Mouse (Mus musculus): ENCODE measurements around the gene Rassf10.
"Not testable (repeated sequence)": the region's sequence is repeated elsewhere in the genome, so short reads cannot be mapped to it uniquely, and the experiment has no call there.

Gene Rassf10

GRCm38 (mm10) chr7:112953777-112954291, at the start of gene Rassf10:
Rassf10 (plus strand) TSS chr7:112953962.
- DNase-seq (ENCODE audit: extremely low read depth, insufficient read length, low spot score), result no peak

- DNase-seq (ENCODE audit: extremely low read depth, insufficient read length, low spot score), result no peak
These were observed 46.9 kb upstream of the Rassf10 start for GRCm38 (mm10) chr7:112906848-112907247.

- DNase-seq (ENCODE audit: extremely low read depth, insufficient read length, low spot score), result no peak
These were observed 46.3 kb upstream of the Rassf10 start for GRCm38 (mm10) chr7:112907468-112907867.

- DNase-seq (ENCODE audit: extremely low read depth, insufficient read length, low spot score), result no peak
These were observed 44.6 kb upstream of the Rassf10 start for GRCm38 (mm10) chr7:112909164-112909563.

- DNase-seq (ENCODE audit: extremely low read depth, insufficient read length, low spot score), result no peak
These were observed 40.8 kb upstream of the Rassf10 start for GRCm38 (mm10) chr7:112912969-112913368.

- DNase-seq (ENCODE audit: extremely low read depth, insufficient read length, low spot score), result no peak
These were observed 38.2 kb upstream of the Rassf10 start for GRCm38 (mm10) chr7:112915571-112915970.

GRCm38 (mm10) chr7:112917613-112918278, 36.0 kb upstream of the Rassf10 start:
- peak; percentile 28 for DNase-seq (ENCODE audit: extremely low read depth, insufficient read length, low spot score)

- DNase-seq (ENCODE audit: extremely low read depth, insufficient read length, low spot score), result peak; percentile 31
These were observed 35.3 kb upstream of the Rassf10 start for GRCm38 (mm10) chr7:112918279-112918991.

- peak; percentile 19 for DNase-seq (ENCODE audit: extremely low read depth, insufficient read length, low spot score)
These were observed 33.9 kb upstream of the Rassf10 start for GRCm38 (mm10) chr7:112919845-112920244.

GRCm38 (mm10) chr7:112922801-112923200, 31.0 kb upstream of the Rassf10 start:
- no peak for DNase-seq (ENCODE audit: extremely low read depth, insufficient read length, low spot score)

- DNase-seq (ENCODE audit: extremely low read depth, insufficient read length, low spot score), result no peak
These were observed 30.1 kb upstream of the Rassf10 start for GRCm38 (mm10) chr7:112923712-112924111.

GRCm38 (mm10) chr7:112930669-112931068, 23.1 kb upstream of the Rassf10 start:
- DNase-seq (ENCODE audit: extremely low read depth, insufficient read length, low spot score), result no peak

GRCm38 (mm10) chr7:112935876-112936275, 17.9 kb upstream of the Rassf10 start:
- DNase-seq (ENCODE audit: extremely low read depth, insufficient read length, low spot score), result not testable (repeated sequence)

GRCm38 (mm10) chr7:112937089-112937488, 16.7 kb upstream of the Rassf10 start:
- no peak for DNase-seq (ENCODE audit: extremely low read depth, insufficient read length, low spot score)

GRCm38 (mm10) chr7:112938959-112939358, 14.8 kb upstream of the Rassf10 start:
- DNase-seq (ENCODE audit: extremely low read depth, insufficient read length, low spot score), result no peak

GRCm38 (mm10) chr7:112942567-112942966, 11.2 kb upstream of the Rassf10 start:
- DNase-seq (ENCODE audit: extremely low read depth, insufficient read length, low spot score), result no peak

GRCm38 (mm10) chr7:112943056-112943455, 10.7 kb upstream of the Rassf10 start:
- DNase-seq (ENCODE audit: extremely low read depth, insufficient read length, low spot score), result no peak

GRCm38 (mm10) chr7:112946706-112947105, 7.1 kb upstream of the Rassf10 start:
- no peak for DNase-seq (ENCODE audit: extremely low read depth, insufficient read length, low spot score)

GRCm38 (mm10) chr7:112954351-112955102, 765 bp downstream of the Rassf10 start:
- DNase-seq (ENCODE audit: extremely low read depth, insufficient read length, low spot score), result peak; percentile 7

GRCm38 (mm10) chr7:112955103-112955827, 1.5 kb downstream of the Rassf10 start:
- DNase-seq (ENCODE audit: extremely low read depth, insufficient read length, low spot score), result no peak

- DNase-seq (ENCODE audit: extremely low read depth, insufficient read length, low spot score), result no peak
These were observed 2.2 kb downstream of the Rassf10 start for GRCm38 (mm10) chr7:112955955-112956354.

Measured in 3134 (cell line).